Mouse (Mus musculus) MEL (cell line): ENCODE results near the gene Cntnap2.

ENCODE experiments used
- CHD2 ChIP-seq: IDR thresholded peaks from 2 replicates; pipeline ENCODE4 v1.6.1; 2011; ENCODE audit warnings: low read length, improper control_type of control experiment
- CTCF ChIP-seq, 3 experiments: IDR thresholded peaks in 2 of 3; conservative IDR thresholded peaks in 1 of 3; 2 replicates each; pipeline ENCODE4 v1.5.1; 2011 to 2012; ENCODE audit warnings: low read length in 3 of 3, low read depth in 2 of 3, mild to moderate bottlenecking in 2 of 3, improper control_type of control experiment in 1 of 3, inconsistent platforms in 1 of 3, mixed read lengths in 1 of 3, moderate library complexity in 1 of 3; ENCODE audit not compliant: control insufficient read depth in 1 of 3, insufficient read depth in 1 of 3, poor library complexity in 1 of 3, severe bottlenecking in 1 of 3
- EP300 ChIP-seq, 2 experiments: IDR thresholded peaks; 2 replicates each; pipeline ENCODE4 v1.6.1; 2011; ENCODE audit warnings: improper control_type of control experiment in 2 of 2, low read length in 2 of 2, low read depth in 1 of 2, mild to moderate bottlenecking in 1 of 2
- ETS1 ChIP-seq: IDR thresholded peaks from 2 replicates; pipeline ENCODE4 v1.6.1; 2012; ENCODE audit warnings: low read depth, mild to moderate bottlenecking, inconsistent platforms, low read length, improper control_type of control experiment, moderate library complexity
- GATA1 ChIP-seq: IDR thresholded peaks from 2 replicates; pipeline ENCODE4 v1.6.1; 2011; ENCODE audit warnings: low read depth, low read length, improper control_type of control experiment
- KAT2A ChIP-seq: conservative IDR thresholded peaks from 2 replicates; pipeline ENCODE4 v1.6.1; 2012; ENCODE audit warnings: low read depth, low read length, improper control_type of control experiment, inconsistent platforms
- MAX ChIP-seq: IDR thresholded peaks from 2 replicates; pipeline ENCODE4 v1.6.1; 2011; ENCODE audit warnings: low read length, improper control_type of control experiment
- MYC ChIP-seq: IDR thresholded peaks from 2 replicates; pipeline ENCODE4 v1.6.1; 2011; ENCODE audit warnings: low read depth, mild to moderate bottlenecking, low read length, improper control_type of control experiment, moderate library complexity
- NRF1 ChIP-seq: IDR thresholded peaks from 2 replicates; pipeline ENCODE4 v1.6.1; 2014; ENCODE audit warnings: low read depth, mild to moderate bottlenecking, inconsistent platforms, low read length, improper control_type of control experiment, moderate library complexity; ENCODE audit not compliant: poor library complexity, insufficient read depth, severe bottlenecking
- POLR2A ChIP-seq, 2 experiments: IDR thresholded peaks; 2 replicates each; pipeline ENCODE4 v1.6.1; 2011 to 2012; ENCODE audit warnings: low read length in 2 of 2, mild to moderate bottlenecking in 2 of 2, control low read depth in 1 of 2, improper control_type of control experiment in 1 of 2, low read depth in 1 of 2, moderate library complexity in 1 of 2; ENCODE audit not compliant: control insufficient read depth in 1 of 2, insufficient read depth in 1 of 2, poor library complexity in 1 of 2

GRCm38 (mm10) chr6:46924709-46925108 is 1865.6 kb downstream of the Cntnap2 start:
- TF ChIP-seq CHD2 = no peak
- TF ChIP-seq ETS1 = no peak
- no peak for TF ChIP-seq CTCF (IDR thresholded peaks at IDR 0.05 in 2 of 3, conservative IDR thresholded peaks at IDR 0.05 in 1 of 3; ENCODE audit: control insufficient read depth in 1 of 3, insufficient read depth in 1 of 3, low read depth in 2 of 3, low read length in 3 of 3, poor library complexity in 1 of 3, severe bottlenecking in 1 of 3)
- TF ChIP-seq POLR2A (IDR thresholded peaks at IDR 0.05; ENCODE audit: control insufficient read depth in 1 of 2, insufficient read depth in 1 of 2, low read depth in 1 of 2, low read length in 2 of 2, poor library complexity in 1 of 2) = no peak
- TF ChIP-seq MYC = no peak
- no peak for TF ChIP-seq GATA1
- no peak for TF ChIP-seq KAT2A
- TF ChIP-seq NRF1 = no peak
- TF ChIP-seq EP300 (IDR thresholded peaks at IDR 0.05; ENCODE audit: low read depth in 1 of 2, low read length in 2 of 2) = no peak
- no peak for TF ChIP-seq MAX
